Mouse (Mus musculus): ENCODE measurements around the gene Tenm4. TPM values are rescaled to one million over a fixed set of nuclear protein-coding genes. Genes with fewer than 3 reads are reported as not detected.

Gene Tenm4
- total and polyA plus RNA-seq, 3 experiments = 9.2 to 15.2 TPM; not detected in 1

- H3K4me1 ChIP-seq (ENCODE audit: control insufficient read depth in 1 of 2, insufficient read depth in 2 of 2, low read length in 2 of 2) = no peaks in the 10 kb centered on the region
- no peak for DNase-seq (ENCODE audit: low read depth, low spot score)
- no peak overlapping the region for H3K9ac ChIP-seq (ENCODE audit: control insufficient read depth, low read depth, low read length, poor library complexity, severe bottlenecking)
- no peak overlapping the region for H3K4me3 ChIP-seq (ENCODE audit: control insufficient read depth in 1 of 2, insufficient read depth in 1 of 2, low read depth in 2 of 2, low read length in 2 of 2)
- H3K9me3 ChIP-seq (replicated peaks; ENCODE audit: insufficient read depth, low read length) = no peaks in the 10 kb centered on the region
- H3K27ac ChIP-seq (ENCODE audit: control insufficient read depth, low read depth, low read length) = no peak overlapping the region
- H3K36me3 ChIP-seq (ENCODE audit: control insufficient read depth in 1 of 2, insufficient read depth in 2 of 2, low read length in 2 of 2) = no peaks in the 10 kb centered on the region
- H3K27me3 ChIP-seq (ENCODE audit: control insufficient read depth in 1 of 2, insufficient read depth in 2 of 2, low read length in 2 of 2) = no peaks in the 10 kb centered on the region
- TF ChIP-seq ELF1 (IDR thresholded peaks at IDR 0.05; ENCODE audit: low read depth, low read length) (no peak), MEF2A (IDR thresholded peaks at IDR 0.05; ENCODE audit: extremely low read depth, insufficient replicate concordance, low read depth, low read length, poor library complexity, severe bottlenecking) (no peak), JUND (IDR thresholded peaks at IDR 0.05; ENCODE audit: low read depth, low read length) (no peak), ZNF384 (IDR thresholded peaks at IDR 0.05; ENCODE audit: low read depth, low read length) (no peak), SMC3 (IDR thresholded peaks at IDR 0.05; ENCODE audit: low read depth, low read length) (no peak), POLR2AphosphoS2 (IDR thresholded peaks at IDR 0.05; ENCODE audit: low read length) (no peak), ZKSCAN1 (IDR thresholded peaks at IDR 0.05; ENCODE audit: low read depth, low read length) (no peak), USF2 (IDR thresholded peaks at IDR 0.05; ENCODE audit: borderline replicate concordance in 1 of 2, insufficient read depth in 1 of 2, low read depth in 1 of 2, low read length in 2 of 2) (no peak), MYC (IDR thresholded peaks at IDR 0.05; ENCODE audit: low read depth, low read length) (no peak), ZMIZ1 (IDR thresholded peaks at IDR 0.05; ENCODE audit: low read depth, low read length) (no peak), TAL1 (IDR thresholded peaks at IDR 0.05; ENCODE audit: low read length) (no peak), RCOR1 (IDR thresholded peaks at IDR 0.05; ENCODE audit: low read depth, low read length) (no peak), POLR2AphosphoS5 (IDR thresholded peaks at IDR 0.05; ENCODE audit: borderline replicate concordance, low read depth, low read length) (no peak), CHD2 (IDR thresholded peaks at IDR 0.05; ENCODE audit: low read length) (no peak), GABPA (IDR thresholded peaks at IDR 0.05; ENCODE audit: low read depth, low read length) (no peak), MAFK (IDR thresholded peaks at IDR 0.05; ENCODE audit: borderline replicate concordance, low read depth, low read length) (no peak), TBP (IDR thresholded peaks at IDR 0.05; ENCODE audit: low read depth, low read length) (no peak)
- H3K79me2 ChIP-seq (ENCODE audit: control insufficient read depth, insufficient read depth, low read length, poor library complexity) = no peaks in the 10 kb centered on the region
Observed at GRCm38 (mm10) chr7:96466761-96467160, 295.7 kb downstream of the Tenm4 start.

- Histone ChIP-seq H3K9ac (ENCODE audit: control insufficient read depth, low read depth, low read length, poor library complexity, severe bottlenecking) (no peak overlapping the region), H3K4me3 (ENCODE audit: control insufficient read depth in 1 of 2, insufficient read depth in 1 of 2, low read depth in 2 of 2, low read length in 2 of 2) (no peak overlapping the region), H3K9me3 (replicated peaks; ENCODE audit: insufficient read depth, low read length) (no peaks in the 10 kb centered on the region), H3K27me3 (ENCODE audit: control insufficient read depth in 1 of 2, insufficient read depth in 2 of 2, low read length in 2 of 2) (no peaks in the 10 kb centered on the region), H3K79me2 (ENCODE audit: control insufficient read depth, insufficient read depth, low read length, poor library complexity) (no peaks in the 10 kb centered on the region), H3K27ac (ENCODE audit: control insufficient read depth, low read depth, low read length) (no peak overlapping the region), H3K4me1 (ENCODE audit: control insufficient read depth in 1 of 2, insufficient read depth in 2 of 2, low read length in 2 of 2) (no peaks in the 10 kb centered on the region), H3K36me3 (ENCODE audit: control insufficient read depth in 1 of 2, insufficient read depth in 2 of 2, low read length in 2 of 2) (no peaks in the 10 kb centered on the region)
- TF ChIP-seq TAL1 (IDR thresholded peaks at IDR 0.05; ENCODE audit: low read length) (no peak), E2F4 (IDR thresholded peaks at IDR 0.05; ENCODE audit: borderline replicate concordance, low read depth, low read length) (no peak), MAFK (IDR thresholded peaks at IDR 0.05; ENCODE audit: borderline replicate concordance, low read depth, low read length) (no peak), RAD21 (IDR thresholded peaks at IDR 0.05; ENCODE audit: low read depth, low read length) (no peak), POLR2AphosphoS2 (IDR thresholded peaks at IDR 0.05; ENCODE audit: low read length) (no peak), USF2 (IDR thresholded peaks at IDR 0.05; ENCODE audit: borderline replicate concordance in 1 of 2, insufficient read depth in 1 of 2, low read depth in 1 of 2, low read length in 2 of 2) (no peak), RCOR1 (IDR thresholded peaks at IDR 0.05; ENCODE audit: low read depth, low read length) (no peak), ETS1 (IDR thresholded peaks at IDR 0.05; ENCODE audit: low read depth, low read length) (no peak), BHLHE40 (IDR thresholded peaks at IDR 0.05; ENCODE audit: borderline replicate concordance, low read depth, low read length) (no peak), MYB (IDR thresholded peaks at IDR 0.05; ENCODE audit: low read depth, low read length) (no peak), MEF2A (IDR thresholded peaks at IDR 0.05; ENCODE audit: extremely low read depth, insufficient replicate concordance, low read depth, low read length, poor library complexity, severe bottlenecking) (no peak), MYC (IDR thresholded peaks at IDR 0.05; ENCODE audit: low read depth, low read length) (no peak), HCFC1 (IDR thresholded peaks at IDR 0.05; ENCODE audit: low read depth, low read length) (no peak), MAX (IDR thresholded peaks at IDR 0.05; ENCODE audit: low read length) (no peak), NELFE (IDR thresholded peaks at IDR 0.05; ENCODE audit: low read depth, low read length) (no peak), EP300 (IDR thresholded peaks at IDR 0.05; ENCODE audit: low read depth in 1 of 2, low read length in 2 of 2) (no peak), SMC3 (IDR thresholded peaks at IDR 0.05; ENCODE audit: low read depth, low read length) (no peak), CHD1 (IDR thresholded peaks at IDR 0.05; ENCODE audit: low read depth, low read length) (no peak), USF1 (IDR thresholded peaks at IDR 0.05; ENCODE audit: low read depth, low read length) (no peak)
- DNase-seq (ENCODE audit: low read depth, low spot score) = no peak
Observed at GRCm38 (mm10) chr7:96470821-96471220, 299.8 kb downstream of the Tenm4 start.
